Mouse (Mus musculus): Measurements from ENCODE around the gene Wee2. TPM values are rescaled to one million over a fixed set of nuclear protein-coding genes. Genes with fewer than 3 reads are reported as not detected.

The Wee2 gene
- polyA plus RNA-seq (2012; ENCODE audit: insufficient read depth, low replicate concordance): 0.57 TPM in 1 of 2 replicates, not detected in the other

DNA sequence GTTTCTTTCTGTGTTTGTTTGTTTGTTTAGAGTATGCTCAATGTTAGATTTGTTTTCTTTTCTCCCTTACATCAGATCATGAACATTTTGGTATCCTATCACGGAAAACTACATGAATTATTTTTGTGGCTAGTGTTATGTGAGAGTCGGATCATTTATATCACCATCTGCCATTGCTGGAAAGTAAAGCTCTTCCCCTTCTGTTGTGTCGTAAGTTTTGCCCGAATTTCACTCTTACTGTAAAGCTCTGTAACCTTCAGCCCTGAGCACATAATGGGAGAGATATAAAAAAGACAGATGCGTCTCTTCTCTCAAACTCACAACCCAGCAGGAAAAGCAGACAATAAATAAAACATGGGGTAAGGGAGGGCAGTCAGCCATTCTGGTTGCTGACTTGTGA is at the start of gene Wee2:
Gene Wee2 (plus strand): TSS at position 153 of the 400 bp plus-strand sequence.
- H3K27me3 ChIP-seq (replicated peaks): peaks cover 21% of the 10 kb centered on the region
- H3K4me1 ChIP-seq: peaks cover 37% of the 10 kb centered on the region
- peak within 1 kb of the TSS; percentile 69 for H3K4me3 ChIP-seq (replicated peaks)
- TF ChIP-seq GATA1 (IDR thresholded peaks at IDR 0.05; ENCODE audit: borderline replicate concordance, low read length): no peak
- no peak for TF ChIP-seq FLI1 (IDR thresholded peaks at IDR 0.05; ENCODE audit: low read length)
- no peaks in the 10 kb centered on the region for H3K9me3 ChIP-seq
- H3K36me3 ChIP-seq (replicated peaks; ENCODE audit: low read length): no peaks in the 10 kb centered on the region

GRCm38 (mm10) chr6:40390975-40391374 is 47.9 kb upstream of the Wee2 start:
- H3K36me3 ChIP-seq (replicated peaks; ENCODE audit: low read length): peaks cover 72% of the 10 kb centered on the region
- no peaks in the 10 kb centered on the region for H3K27me3 ChIP-seq (replicated peaks)
- peaks cover 24% of the 10 kb centered on the region for H3K4me1 ChIP-seq
- TF ChIP-seq FLI1 (IDR thresholded peaks at IDR 0.05; ENCODE audit: low read length) (no peak), GATA1 (IDR thresholded peaks at IDR 0.05; ENCODE audit: borderline replicate concordance, low read length) (no peak)
- H3K4me3 ChIP-seq (replicated peaks): no peak overlapping the region
- no peaks in the 10 kb centered on the region for H3K9me3 ChIP-seq

GRCm38 (mm10) chr6:40393213-40393612 is 45.7 kb upstream of the Wee2 start:
- Histone ChIP-seq H3K36me3 (replicated peaks; ENCODE audit: low read length) (peaks cover 71% of the 10 kb centered on the region), H3K9me3 (no peaks in the 10 kb centered on the region), H3K4me1 (peaks cover 21% of the 10 kb centered on the region), H3K4me3 (replicated peaks) (no peak overlapping the region), H3K27me3 (replicated peaks) (no peaks in the 10 kb centered on the region)
- TF ChIP-seq GATA1 (IDR thresholded peaks at IDR 0.05; ENCODE audit: borderline replicate concordance, low read length) (no peak), FLI1 (IDR thresholded peaks at IDR 0.05; ENCODE audit: low read length) (no peak)

DNA sequence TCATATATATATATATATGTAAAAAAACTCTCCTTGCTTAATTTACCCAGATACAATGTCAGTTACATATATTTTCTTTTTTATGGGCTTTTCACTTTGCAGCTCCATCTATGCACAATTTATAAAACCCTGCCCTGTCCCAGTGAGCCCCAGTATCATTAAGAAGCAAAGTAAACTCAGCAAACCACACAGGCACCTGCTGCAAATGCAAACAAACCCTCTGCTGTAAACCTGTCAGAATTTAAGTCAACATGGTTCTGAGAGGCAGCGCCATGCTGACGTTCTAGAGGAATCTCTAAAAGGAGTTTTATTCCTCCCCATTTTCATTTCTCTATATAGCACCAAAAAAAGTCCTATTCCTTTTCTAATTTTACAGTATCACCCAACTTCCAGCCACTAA is 36.9 kb upstream of the Wee2 start:
- peaks cover 8% of the 10 kb centered on the region for H3K9me3 ChIP-seq
- peaks cover 79% of the 10 kb centered on the region for H3K36me3 ChIP-seq (replicated peaks; ENCODE audit: low read length)
- H3K4me1 ChIP-seq: peaks cover 49% of the 10 kb centered on the region
- no peak for TF ChIP-seq FLI1 (IDR thresholded peaks at IDR 0.05; ENCODE audit: low read length)
- no peak for TF ChIP-seq GATA1 (IDR thresholded peaks at IDR 0.05; ENCODE audit: borderline replicate concordance, low read length)
- no peak overlapping the region for H3K4me3 ChIP-seq (replicated peaks)
- H3K27me3 ChIP-seq (replicated peaks): no peaks in the 10 kb centered on the region

- peaks cover 60% of the 10 kb centered on the region for H3K4me1 ChIP-seq
- no peak overlapping the region for H3K4me3 ChIP-seq (replicated peaks)
- peaks cover 6% of the 10 kb centered on the region for H3K9me3 ChIP-seq
- peaks cover 80% of the 10 kb centered on the region for H3K36me3 ChIP-seq (replicated peaks; ENCODE audit: low read length)
- TF ChIP-seq GATA1 (IDR thresholded peaks at IDR 0.05; ENCODE audit: borderline replicate concordance, low read length) (no peak), FLI1 (IDR thresholded peaks at IDR 0.05; ENCODE audit: low read length) (no peak)
- no peaks in the 10 kb centered on the region for H3K27me3 ChIP-seq (replicated peaks)
Observed at GRCm38 (mm10) chr6:40403640-40404285, 35.1 kb upstream of the Wee2 start.

GRCm38 (mm10) chr6:40411085-40411484 is 27.8 kb upstream of the Wee2 start:
- Histone ChIP-seq H3K27me3 (replicated peaks) (no peaks in the 10 kb centered on the region), H3K4me1 (peaks cover 52% of the 10 kb centered on the region), H3K4me3 (replicated peaks) (no peak overlapping the region), H3K9me3 (no peaks in the 10 kb centered on the region), H3K36me3 (replicated peaks; ENCODE audit: low read length) (peaks cover 55% of the 10 kb centered on the region)
- TF ChIP-seq GATA1 (IDR thresholded peaks at IDR 0.05; ENCODE audit: borderline replicate concordance, low read length) (no peak), FLI1 (IDR thresholded peaks at IDR 0.05; ENCODE audit: low read length) (no peak)

DNA sequence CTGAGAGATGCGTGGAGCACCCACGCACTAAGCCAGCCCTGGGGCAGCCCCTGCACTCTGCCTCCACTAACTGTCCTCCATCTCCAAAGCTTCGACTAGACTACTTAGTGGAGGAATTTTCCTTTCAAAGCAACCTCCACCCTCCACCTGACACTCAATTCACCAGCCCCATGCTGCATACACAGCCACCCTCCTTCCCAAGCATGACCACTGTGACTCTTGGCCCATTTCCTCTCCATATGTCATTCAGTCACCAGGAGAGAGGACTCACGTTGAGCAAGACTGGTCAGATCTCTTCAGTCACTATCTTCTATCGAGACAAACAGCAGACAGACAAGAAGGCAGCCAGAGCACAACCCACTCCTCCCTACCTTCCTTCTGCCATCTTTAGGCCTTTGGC is 25.8 kb upstream of the Wee2 start:
- Histone ChIP-seq H3K4me1 (peaks cover 33% of the 10 kb centered on the region), H3K9me3 (no peaks in the 10 kb centered on the region), H3K27me3 (replicated peaks) (no peaks in the 10 kb centered on the region), H3K4me3 (replicated peaks) (no peak overlapping the region), H3K36me3 (replicated peaks; ENCODE audit: low read length) (peaks cover 47% of the 10 kb centered on the region)
- TF ChIP-seq FLI1 (IDR thresholded peaks at IDR 0.05; ENCODE audit: low read length) (no peak), GATA1 (IDR thresholded peaks at IDR 0.05; ENCODE audit: borderline replicate concordance, low read length) (no peak)

GRCm38 (mm10) chr6:40413565-40413964 is 25.3 kb upstream of the Wee2 start:
- H3K9me3 ChIP-seq: no peaks in the 10 kb centered on the region
- H3K4me3 ChIP-seq (replicated peaks): no peak overlapping the region
- no peaks in the 10 kb centered on the region for H3K27me3 ChIP-seq (replicated peaks)
- TF ChIP-seq GATA1 (IDR thresholded peaks at IDR 0.05; ENCODE audit: borderline replicate concordance, low read length) (no peak), FLI1 (IDR thresholded peaks at IDR 0.05; ENCODE audit: low read length) (no peak)
- H3K36me3 ChIP-seq (replicated peaks; ENCODE audit: low read length): peaks cover 48% of the 10 kb centered on the region
- peaks cover 31% of the 10 kb centered on the region for H3K4me1 ChIP-seq

GRCm38 (mm10) chr6:40415799-40416198 is 23.1 kb upstream of the Wee2 start:
- Histone ChIP-seq H3K9me3 (no peaks in the 10 kb centered on the region), H3K4me1 (peaks cover 31% of the 10 kb centered on the region), H3K4me3 (replicated peaks) (no peak overlapping the region), H3K36me3 (replicated peaks; ENCODE audit: low read length) (peaks cover 53% of the 10 kb centered on the region), H3K27me3 (replicated peaks) (no peaks in the 10 kb centered on the region)
- no peak for TF ChIP-seq FLI1 (IDR thresholded peaks at IDR 0.05; ENCODE audit: low read length)
- TF ChIP-seq GATA1 (IDR thresholded peaks at IDR 0.05; ENCODE audit: borderline replicate concordance, low read length): no peak

GRCm38 (mm10) chr6:40418386-40418785 is 20.5 kb upstream of the Wee2 start:
- TF ChIP-seq GATA1 (IDR thresholded peaks at IDR 0.05; ENCODE audit: borderline replicate concordance, low read length) (no peak), FLI1 (IDR thresholded peaks at IDR 0.05; ENCODE audit: low read length) (no peak)
- Histone ChIP-seq H3K4me1 (peaks cover 13% of the 10 kb centered on the region), H3K9me3 (no peaks in the 10 kb centered on the region), H3K4me3 (replicated peaks) (no peak overlapping the region), H3K27me3 (replicated peaks) (no peaks in the 10 kb centered on the region), H3K36me3 (replicated peaks; ENCODE audit: low read length) (peaks cover 52% of the 10 kb centered on the region)
